Mouse (Mus musculus) adrenal gland, postnatal 14 days (tissue): ENCODE results near the gene Pnmt. TPM values are rescaled to one million over a fixed set of nuclear protein-coding genes. Genes with fewer than 3 reads are reported as not detected.

ENCODE experiments used
- DNase-seq: peaks from one replicate; pipeline ENCODE4 v3.0.0; 2021; ENCODE audit warnings: mixed read lengths
- total RNA-seq: library from RNA; stranded (reverse); gene quantifications from 2 replicates; pipeline ENCODE4 v1.2.3, GENCODE M21; 2021

Gene Pnmt
- total RNA-seq, 1 experiment from 2014 or later, result 687 TPM

DNA sequence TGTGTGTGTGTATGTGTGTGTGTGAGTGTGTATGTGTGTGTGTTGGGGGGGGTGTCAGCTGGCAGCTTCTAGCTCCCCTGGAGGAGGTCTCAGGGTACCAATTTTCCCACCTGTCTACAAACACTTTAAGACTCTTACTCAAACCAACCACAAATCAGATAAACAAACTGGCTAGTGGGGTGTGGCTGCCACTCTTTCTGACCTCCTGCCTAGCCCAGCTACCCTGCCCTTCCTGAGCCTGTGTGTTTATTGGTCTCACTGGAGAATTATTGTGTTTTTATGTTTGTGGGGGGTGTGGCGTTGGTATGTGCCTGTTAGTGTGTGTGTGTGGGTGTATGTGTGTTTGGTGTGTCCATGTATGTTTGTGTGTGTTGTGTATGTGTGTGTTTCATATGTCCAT lies 30.8 kb downstream of the Pnmt start:
- DNase-seq, result no peak

DNA sequence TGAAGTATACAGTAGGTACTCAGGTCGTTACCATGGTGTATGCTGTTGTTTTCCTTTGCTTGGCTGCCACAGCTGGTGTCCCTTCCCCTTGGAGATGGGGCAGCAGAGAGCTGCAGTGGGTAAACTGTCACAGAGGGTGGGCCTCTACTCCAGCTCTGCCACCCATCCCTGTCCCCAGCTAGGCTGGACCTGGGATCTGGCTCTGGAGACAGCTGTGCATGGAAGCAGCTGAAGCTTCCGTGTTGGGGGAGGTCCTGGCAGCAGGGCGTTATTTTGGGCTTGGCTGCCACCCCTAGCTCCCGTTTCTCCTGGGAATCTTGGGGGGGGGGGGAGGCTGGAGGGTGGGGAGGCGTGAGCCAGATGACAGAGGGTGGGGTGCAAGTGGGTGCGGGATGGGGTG lies 32.0 kb downstream of the Pnmt start:
- DNase-seq, result no peak

GRCm38 (mm10) chr11:98418939-98419547 lies 32.8 kb downstream of the Pnmt start:
- no peak for DNase-seq

- DNase-seq, result no peak
These were observed 40.3 kb downstream of the Pnmt start for GRCm38 (mm10) chr11:98426592-98426991.

DNA sequence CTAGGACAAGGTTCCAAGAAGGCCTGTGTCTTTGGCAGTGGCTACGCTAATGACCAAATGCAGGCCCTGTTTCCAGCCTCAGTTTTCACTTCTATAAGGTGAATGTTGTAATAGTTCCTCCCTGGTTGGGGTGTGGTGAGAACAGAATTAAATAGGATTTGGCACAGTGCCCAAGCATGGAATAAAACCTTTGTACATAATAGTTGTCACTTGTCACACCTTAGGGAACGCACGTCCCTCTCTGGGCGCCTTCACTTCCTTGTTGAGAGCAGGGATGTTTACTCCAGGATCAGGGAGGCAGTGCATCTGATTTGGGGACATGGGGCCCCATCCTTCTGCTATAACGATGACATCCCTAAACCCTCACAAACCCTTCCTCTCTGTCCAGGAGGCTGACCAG lies 42.2 kb downstream of the Pnmt start:
- DNase-seq, result no peak

GRCm38 (mm10) chr11:98431743-98432502 lies 45.7 kb downstream of the Pnmt start:
- DNase-seq, result no peak

- no peak for DNase-seq
These were observed 49.5 kb downstream of the Pnmt start for GRCm38 (mm10) chr11:98435723-98436122.

- DNase-seq, result no peak
These were observed 51.2 kb downstream of the Pnmt start for GRCm38 (mm10) chr11:98437441-98437840.

Other genes with a start within 250 kb of the Pnmt start
- 26.2 and 28.2 TPM in 2 replicates for gene Fbxl20, start 236.0 kb upstream of the Pnmt start, total RNA-seq
- gene Med1, start 193.2 kb upstream of the Pnmt start, total RNA-seq, result 52.3 and 58.3 TPM in 2 replicates
- gene Cdk12, start 183.4 kb upstream of the Pnmt start, total RNA-seq, result 46.2 and 46.6 TPM in 2 replicates
- 0.15 TPM in 1 of 2 replicates, not detected in the other for gene Neurod2, start 56.8 kb upstream of the Pnmt start, total RNA-seq
- gene Ppp1r1b, start 38.0 kb upstream of the Pnmt start, total RNA-seq, result 0.63 and 0.68 TPM in 2 replicates
- gene Stard3, start 28.1 kb upstream of the Pnmt start, total RNA-seq, result 21.5 and 22.7 TPM in 2 replicates
- gene Tcap, start 2.6 kb upstream of the Pnmt start, total RNA-seq, result 0.48 and 0.53 TPM in 2 replicates
- gene Pgap3, start 14.0 kb downstream of the Pnmt start, total RNA-seq, result 5.3 and 5.9 TPM in 2 replicates
- gene Erbb2, start 26.0 kb downstream of the Pnmt start, total RNA-seq, result 5.9 and 6.8 TPM in 2 replicates
- 70.4 and 74.3 TPM in 2 replicates for gene Mien1, start 52.5 kb downstream of the Pnmt start, total RNA-seq
- 0.53 and 10.7 TPM in 2 replicates for gene Grb7, start 59.9 kb downstream of the Pnmt start, total RNA-seq
- 3.3 and 14.3 TPM in 2 replicates for gene Ikzf3, start 159.6 kb downstream of the Pnmt start, total RNA-seq
- gene Zpbp2, start 164.6 kb downstream of the Pnmt start, total RNA-seq, result not detected in 2 replicates
- gene Ormdl3, start 200.9 kb downstream of the Pnmt start, total RNA-seq, result 141 and 150 TPM in 2 replicates
- not detected in 2 replicates for gene Lrrc3c, start 211.8 kb downstream of the Pnmt start, total RNA-seq
- gene Gm12355, start 239.2 kb downstream of the Pnmt start, total RNA-seq, result 15.0 and 17.2 TPM in 2 replicates
- gene Gsdma3, start 239.9 kb downstream of the Pnmt start, total RNA-seq, result 25.4 and 31.6 TPM in 2 replicates